Mouse (Mus musculus) kidney, adult 18-20 months (tissue): ENCODE results near the gene Slc31a2.

Experiments
- DNase-seq: peaks from one replicate; pipeline ENCODE4 v3.0.0; 2021

Gene Slc31a2

DNA sequence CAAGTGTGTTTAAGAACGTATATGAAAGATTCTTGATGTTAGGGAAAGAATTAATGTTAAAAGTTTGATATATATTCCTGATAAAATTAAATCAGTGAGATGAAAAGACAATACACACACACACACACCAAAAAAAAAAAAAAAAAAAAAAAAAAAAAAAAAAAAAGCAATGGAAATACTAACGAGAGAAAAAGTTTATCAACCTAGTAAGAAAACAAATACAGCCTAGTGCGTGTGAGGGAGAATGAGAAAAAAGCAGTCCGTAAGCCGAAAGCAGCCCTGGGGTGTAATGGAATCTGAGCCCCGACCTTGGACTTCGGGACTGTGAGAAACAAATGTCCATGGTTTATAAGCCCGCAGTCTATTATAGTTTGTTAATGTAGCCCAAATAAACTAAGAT is 23.2 kb downstream of the Slc31a2 start:
- DNase-seq: no peak

DNA sequence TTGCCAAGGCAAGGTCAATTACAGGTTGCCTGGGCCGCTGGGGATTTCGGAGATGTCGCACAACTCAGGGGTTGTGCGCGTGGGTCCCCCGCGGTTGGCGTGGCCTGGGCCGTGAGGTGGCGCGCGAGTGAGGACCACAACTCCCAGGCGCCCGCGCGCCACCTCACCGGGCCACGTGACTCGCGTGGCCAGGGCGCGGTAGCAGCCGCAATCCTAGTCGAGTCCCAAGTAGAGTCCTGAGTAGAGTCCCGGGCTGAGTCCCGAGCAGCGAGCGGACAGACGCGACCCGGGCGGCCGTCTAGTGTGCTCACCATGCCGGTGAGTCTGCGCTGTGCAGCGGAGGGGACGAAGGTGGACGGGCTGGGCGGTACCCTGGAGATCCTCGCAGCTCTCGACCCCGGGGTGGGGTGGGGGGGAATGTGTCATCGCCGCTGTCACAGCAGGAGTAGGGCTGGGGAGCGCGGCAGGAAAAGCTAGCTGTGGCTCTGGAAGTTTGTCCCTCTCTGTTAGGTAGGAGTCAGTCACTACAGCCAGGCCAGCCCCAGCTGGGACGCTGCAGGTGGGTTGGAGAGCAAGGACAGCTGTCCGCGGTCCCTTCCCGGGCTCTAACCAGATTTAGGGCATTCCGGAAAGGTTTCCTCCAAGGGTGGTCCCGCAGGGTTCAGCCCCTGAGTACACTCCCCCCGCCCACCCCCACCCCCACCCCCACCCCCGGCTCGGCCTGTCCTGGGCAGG is 24.1 kb downstream of the Slc31a2 start:
- DNase-seq: peak; percentile 86

DNA sequence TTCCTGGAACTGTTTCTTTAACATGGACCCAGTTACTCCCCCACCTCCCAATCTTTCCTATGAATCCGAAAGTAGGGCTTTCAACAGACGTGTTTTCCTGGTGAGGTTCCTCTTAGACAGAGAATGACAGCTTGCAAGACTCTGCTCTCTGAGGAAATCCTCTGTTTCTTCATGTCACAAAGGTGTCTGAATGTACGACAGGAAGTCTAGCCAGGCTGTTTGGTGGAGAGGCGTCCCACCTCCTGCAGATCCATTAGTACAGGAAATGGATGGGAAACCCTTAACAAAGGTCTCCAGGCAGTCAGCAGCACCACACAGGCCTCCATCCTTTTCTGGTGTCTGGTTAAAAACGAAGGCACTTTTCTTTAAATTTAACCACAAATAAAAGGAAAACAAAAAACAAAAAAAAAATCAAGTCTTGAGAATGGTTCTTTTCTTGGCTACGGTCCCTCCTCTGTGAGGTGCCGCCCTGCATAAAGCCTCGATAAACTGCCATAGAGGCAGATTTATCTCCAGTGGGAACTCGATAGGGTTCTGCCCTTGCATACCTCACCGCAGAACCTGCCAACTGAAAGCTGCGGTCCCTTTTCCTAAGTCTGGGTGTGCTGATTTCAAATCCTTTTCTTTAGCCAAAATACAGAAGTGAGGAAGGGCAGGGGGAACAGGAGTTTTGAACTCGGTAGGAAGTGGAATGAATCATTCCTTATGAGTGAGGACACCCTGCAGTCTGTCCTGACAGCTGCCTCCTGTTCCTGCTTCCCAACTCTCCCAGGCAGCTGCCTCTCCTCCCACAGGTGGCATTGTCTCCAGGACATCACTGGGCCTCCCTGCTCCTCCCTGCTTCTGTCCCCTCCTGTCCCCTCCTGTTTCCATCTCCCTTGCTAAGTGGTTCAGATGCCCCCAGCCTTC is 24.9 kb downstream of the Slc31a2 start:
- DNase-seq: peak; percentile 34

DNA sequence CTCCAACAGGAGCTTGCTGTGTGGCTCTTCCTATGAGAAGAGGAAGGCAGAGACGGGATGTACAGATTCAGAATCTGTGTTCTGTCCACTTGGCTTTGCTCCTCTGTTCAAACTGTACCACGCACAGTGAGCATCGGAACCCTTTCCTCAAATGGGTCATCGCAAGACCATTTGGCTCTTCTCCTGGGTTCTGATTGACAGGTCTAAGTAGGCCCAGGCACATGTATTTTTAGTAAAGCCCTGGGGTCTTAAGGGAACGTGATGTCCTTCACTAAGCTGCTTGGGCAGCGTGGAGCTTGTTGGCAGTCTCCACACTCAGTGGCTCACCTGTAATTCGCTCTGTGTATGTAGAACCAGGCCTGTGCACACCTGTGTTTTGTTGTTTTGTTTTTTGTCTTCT is 26.9 kb downstream of the Slc31a2 start:
- no peak for DNase-seq

DNA sequence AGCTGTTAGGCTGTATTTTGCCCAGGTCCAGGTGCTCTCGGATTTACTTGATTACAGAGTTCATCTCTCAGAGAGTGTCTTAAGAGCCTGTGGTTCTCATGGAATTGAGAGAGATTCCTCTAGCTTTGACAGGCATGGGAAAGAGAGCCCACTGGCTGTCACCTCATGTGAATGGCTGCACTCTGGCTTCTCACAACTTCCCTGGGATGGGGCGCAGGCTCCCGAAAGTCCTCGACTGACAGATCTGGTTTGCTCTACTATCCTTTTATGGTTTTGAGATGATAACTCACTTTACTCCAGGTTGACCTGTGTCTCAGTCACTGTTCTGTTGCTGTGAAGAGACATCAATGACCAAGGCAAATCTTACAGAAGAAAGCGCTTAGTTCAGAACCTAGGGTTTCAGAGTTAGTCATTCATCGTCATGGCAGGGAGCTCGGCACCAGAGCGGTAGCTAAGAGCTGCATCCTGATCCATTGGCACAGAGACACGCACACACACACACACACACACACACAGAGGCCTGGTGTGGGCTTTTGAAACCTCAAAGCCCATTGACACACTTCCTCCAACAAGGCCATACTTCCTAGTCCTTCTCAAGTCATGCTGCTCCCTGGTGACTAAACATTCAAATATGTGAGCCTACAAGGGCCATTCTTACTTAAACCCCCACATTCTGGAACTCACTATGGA is 28.6 kb downstream of the Slc31a2 start:
- no peak for DNase-seq

DNA sequence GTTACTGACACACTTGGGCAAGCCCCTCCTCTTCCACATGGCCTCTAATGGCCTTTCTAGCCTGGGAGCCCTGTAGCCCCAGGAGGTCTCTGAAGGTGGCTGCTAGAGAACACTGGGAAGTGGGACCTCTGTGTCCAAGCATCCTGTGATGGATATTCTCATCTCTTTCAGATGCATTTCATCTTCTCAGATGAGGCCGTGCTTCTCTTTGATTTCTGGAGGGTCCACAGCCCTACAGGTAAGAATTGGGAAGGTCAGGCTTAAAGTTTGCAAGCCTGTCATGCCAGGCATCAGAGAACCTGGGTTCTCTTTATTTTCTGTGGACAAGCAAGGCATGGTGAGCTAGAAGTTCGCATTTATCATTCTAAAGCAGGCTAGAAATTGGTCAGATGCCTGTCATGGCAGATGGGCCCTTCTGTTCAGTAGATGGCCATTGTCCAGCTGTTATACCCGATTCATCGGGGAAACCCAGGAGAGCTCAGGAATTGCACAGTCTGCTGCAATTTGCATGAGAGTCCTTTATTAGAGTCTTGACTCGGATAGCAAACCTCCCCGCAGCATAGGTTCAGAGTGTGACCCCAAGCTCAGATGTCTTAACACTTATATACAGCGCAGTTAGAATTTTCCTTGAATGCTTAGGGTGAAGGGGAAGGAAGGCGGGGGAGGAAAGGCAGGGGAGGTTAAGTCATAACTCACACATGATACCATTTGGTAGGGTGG is 30.3 kb downstream of the Slc31a2 start:
- no peak for DNase-seq

DNA sequence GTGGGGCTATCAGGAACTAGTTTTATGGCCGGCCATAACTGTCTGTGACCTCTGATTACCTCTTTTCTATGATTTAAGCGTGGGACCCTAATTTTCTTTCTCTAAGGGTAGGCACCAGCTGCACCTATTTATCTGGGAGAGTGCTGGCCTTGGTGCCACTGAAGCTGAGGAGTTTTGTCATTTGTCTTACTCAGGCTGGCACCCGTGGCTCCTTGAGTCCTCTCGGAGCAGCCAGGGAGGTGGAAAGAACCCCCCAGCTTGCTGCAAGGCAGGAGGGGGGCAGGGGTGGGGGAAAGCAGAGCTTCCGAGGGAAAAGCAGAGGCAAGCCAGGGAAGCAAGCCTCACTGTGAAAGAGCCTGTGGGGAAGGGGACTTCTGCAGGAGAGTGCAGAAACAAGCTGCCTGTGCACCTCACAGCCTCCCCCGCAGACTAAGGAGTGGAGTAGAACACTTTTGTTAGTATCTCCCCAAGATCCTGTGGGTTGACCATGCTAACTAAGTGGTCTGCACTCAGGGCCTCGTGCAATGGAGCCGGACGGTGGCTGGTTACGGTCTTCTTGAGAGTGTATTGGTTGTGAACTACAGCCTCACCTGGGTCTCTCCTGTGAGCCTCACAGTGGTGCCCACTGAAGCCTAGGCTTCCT is 31.0 kb downstream of the Slc31a2 start:
- no peak for DNase-seq

DNA sequence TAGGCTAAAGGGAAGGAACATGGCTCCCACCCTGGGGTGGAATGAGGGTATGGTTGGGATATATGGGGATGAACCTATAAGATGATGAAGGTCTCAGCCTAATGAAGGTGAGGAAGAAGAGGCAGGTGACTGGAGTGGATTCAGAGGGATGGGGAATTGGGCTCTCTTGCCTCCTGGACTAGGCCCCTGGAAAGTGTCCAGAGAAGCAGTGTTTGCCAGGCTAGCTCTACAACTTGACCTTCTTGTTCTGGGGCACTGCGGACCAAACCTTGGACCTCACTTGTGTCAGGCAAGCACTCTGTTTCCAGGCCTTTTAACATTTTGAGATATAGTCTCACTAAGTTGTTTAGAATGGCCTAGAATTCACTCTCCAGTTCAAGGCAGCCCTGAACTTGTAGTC is 32.4 kb downstream of the Slc31a2 start:
- DNase-seq: no peak

DNA sequence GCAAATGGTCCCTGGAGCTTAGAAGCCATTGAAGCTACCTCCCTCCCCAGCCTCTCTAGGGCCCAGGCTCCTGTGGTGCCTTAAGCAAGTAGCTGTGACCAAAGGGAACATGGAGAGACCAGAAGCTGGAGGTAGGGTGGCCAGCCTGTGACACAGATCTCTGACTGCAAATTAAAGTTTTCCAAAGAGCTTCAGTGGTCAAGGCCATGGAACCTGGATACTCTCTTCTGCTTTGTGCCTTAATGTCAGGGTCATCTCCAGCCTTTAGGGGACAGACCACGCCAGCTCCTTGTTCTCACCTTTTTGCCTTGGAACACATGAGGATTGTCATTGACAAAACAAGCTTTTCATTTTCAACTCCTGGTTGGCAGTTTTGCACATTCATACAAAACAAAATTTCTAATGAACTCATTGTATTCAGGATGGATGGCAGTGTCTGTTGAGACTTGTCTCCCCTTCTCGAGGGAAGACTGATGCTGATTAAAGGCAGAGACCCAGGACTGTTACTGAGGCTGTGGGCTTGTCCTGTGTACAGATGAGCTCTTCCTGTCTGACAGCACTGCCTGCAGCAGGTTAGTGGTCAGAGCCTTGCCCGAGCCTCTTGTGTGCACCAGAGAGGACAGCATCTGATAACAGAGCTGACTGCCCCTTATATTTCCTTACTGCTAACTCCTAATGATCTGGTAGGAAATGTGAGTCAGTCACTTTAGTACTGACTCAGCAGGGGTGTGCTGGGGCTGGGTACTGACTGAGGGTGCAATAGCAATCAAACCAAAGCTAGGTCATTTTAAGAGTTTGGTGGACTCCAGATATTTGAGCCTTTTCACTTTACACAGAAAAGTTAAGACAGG is 35.1 kb downstream of the Slc31a2 start:
- no peak for DNase-seq

DNA sequence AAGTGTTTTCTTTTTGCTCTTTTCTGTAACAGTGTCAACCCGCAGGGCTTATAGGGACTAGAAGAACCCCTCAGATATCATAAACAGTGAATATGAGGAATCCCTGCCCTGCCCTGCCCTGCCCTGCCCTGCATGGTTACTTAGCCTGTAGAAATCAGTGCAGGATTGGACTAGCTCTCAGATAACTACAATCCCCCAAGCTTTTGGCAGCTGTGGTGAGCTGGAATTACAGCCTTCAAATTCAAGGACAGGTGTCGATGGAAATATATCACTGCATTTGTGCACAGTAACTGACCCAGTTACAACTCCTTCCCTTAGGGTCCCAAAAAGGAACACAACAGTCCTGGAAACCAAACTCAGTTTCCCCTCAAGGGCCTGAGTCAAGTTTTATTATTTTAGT is 37.6 kb downstream of the Slc31a2 start:
- no peak for DNase-seq

DNA sequence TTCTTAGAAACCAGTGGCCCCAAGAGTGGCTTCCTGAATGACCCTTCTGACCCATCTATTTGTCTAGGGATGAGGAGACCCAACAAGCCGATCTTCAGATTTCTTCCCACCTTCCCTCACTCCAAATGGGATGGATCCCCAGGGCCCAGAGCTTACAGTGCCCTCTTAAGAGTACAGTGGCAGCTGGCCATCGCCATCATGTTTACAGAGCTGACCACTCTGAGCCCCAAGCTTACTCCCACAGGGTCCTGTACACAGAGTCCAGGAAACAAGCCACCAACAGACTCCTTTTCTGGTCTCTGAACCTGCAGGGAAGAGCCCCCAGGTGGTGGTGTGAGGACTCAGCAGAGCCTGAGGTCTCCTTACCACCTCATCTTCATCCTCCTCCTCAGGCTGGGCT is 40.4 kb downstream of the Slc31a2 start:
- no peak for DNase-seq

DNA sequence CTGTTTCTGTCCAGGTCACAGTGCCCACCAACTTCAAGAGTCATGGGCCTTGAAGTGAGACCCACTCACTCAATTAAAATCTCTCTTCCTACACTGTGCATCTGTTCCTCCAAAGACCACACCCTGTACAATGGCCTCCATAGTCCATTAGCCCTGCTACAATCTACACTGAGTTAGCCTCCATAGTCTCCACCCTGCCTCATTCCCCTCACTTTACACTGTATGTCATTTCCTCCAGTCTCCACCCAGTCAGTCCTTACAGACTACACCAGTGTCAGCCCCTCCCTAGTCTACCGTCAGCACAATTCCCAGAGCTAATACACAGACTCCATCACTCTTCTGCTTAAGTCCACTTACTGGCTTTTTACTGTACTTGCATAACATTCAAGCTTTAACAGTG is 40.9 kb downstream of the Slc31a2 start:
- no peak for DNase-seq

DNA sequence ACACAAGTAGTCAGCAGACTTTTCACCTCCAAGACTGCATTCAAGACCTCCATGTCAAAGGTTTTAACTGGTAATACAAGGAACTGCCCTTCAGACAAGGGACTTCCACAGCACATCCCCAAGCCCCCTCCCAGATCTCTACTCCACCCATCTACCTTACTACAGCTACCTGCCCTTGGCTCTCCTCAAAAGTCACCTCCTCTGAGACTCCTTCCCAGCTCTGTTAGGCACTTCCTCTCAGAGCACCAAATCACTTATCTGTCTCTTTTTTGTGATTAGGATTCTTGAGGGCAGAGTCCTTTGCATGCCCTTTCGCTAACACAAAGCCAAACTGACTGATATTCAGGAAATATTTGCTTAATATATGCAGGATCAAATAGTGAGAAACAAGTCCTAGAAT is 43.9 kb downstream of the Slc31a2 start:
- DNase-seq: no peak

DNA sequence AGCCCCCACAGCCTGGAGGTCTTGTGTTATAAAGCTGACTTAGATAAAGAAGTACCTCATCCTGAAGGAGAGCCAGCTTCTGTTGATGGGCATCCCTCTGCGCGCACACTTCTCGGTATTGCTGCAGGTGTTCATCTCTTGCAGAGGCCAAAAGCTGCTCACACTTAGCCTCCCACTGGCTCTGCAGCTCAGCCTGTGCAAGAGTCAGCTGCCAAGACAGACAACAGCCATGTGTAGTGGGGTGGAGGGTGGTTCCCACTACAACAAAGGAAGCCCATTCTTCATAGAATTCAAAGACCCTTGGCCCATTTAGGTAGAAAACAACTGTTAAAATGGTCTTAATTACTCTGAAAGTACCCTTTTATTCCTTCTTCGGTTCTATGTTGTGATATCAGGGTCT is 44.5 kb downstream of the Slc31a2 start:
- no peak for DNase-seq

DNA sequence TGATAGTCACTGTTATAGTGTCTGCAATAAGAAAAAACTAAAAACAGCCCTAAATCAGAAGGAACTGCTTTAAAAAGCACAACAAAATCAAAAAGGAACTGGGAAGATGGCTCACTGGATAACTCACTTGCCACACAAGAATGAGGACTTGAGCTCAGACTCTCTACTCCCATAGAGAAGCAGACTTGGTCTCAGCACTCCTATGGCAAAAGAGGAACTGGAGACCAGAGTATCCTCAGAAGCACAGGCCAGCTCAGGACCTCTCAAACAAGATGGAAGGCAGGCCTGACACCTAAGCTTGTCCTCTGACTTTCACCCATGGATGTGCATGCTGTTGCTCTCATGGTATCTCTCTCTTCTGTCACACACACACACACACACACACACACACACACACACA is 46.0 kb downstream of the Slc31a2 start:
- DNase-seq: no peak

DNA sequence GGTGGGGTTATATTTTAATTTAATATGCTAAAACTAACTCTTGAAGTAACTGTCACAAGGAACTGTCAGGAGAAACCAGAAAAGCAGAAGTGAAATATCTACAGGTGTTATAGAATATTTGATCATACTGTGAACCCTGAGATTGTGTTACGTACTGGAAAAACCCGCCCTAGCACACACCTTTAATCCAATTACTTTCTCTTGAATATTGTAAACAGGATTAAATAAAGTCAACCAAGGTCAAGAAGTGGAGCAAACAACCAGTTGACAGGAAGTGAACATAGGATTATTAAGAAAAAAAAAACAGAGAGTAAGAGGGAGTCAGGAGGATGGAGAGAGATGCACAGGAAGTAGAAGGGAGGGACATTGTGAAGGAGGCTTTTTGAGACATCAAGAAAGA is 50.5 kb downstream of the Slc31a2 start:
- no peak for DNase-seq

DNA sequence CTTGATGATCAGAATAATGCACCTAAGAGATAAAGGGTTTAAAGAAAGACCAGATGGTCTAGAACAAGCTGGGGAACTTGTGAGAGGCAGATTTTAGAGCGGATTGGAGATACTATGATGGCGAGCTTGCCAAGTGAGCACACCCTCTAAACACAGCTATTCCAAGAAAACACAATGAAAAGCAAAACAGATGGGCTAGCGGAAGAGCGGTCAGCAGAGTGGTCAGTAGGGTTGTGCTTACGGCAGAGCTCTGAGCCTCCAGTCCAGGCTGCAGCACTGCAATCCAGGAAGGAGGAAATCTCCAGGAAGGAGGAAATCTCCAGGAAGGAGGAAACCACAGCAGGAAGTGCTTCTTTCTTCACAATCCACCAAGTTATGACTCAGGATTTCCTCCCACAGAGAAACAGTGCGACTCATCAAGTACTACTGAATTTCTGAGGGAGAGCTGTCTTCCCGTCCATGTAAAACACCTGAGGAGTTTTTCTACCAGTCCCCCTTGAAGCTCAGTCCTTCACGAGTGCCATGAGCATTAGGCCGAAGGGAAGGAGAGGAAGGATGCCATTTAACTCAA is 51.4 kb downstream of the Slc31a2 start:
- DNase-seq: no peak

DNA sequence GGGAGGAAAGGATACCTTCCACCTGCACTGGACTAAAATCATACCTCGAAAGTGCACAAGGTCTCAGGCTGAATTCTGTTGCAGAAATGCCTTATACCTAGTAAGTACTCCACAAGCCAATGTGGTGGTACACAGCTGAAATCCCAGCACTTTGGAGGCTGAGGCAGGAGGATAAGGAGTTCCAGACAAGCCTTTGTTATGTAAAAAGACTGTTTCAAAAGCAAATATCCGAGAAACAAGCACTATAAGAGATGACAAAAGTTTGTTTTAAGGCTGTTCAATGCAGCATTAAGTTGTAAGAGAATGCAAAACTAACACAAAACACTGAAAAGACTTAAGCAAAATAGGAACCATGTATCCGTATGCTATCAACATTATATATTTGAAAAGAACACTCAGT is 52.2 kb downstream of the Slc31a2 start:
- no peak for DNase-seq

DNA sequence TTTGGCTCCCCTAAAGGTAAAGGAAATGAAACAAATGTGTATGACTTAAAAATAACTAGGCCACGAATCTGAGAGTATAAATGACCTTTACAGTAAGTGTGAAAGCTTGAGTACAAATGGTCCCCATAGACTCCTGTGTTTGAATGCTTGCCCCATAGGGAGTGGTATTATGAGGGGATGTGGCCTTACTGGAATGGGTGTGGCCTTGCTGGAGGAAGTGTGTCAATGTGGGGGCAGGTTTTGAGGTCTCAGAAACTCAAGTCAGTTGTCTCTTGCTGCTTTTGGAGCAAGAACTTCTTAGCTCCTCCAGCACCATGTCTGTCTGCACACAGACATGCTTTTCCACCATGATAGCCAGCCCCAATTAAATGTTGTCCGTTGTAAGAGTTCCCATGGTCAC is 54.1 kb downstream of the Slc31a2 start:
- no peak for DNase-seq

DNA sequence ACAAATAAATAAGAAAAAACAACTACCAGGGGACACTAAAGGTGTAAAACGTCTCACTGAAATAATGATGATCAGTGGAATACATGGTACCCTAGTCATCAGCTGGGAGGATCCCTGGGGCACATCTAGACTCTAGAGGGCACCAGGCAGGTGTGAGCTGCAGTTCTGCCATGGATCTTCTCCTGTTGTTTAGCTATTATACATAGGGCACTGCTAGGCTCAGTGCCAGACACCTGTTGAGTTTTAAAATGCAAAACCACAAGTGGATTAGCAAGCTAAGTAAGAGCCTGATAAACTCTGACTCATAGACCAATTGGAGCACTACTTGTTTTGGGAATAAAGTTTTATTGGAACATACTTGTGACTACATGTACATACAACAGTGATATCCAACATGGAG is 55.9 kb downstream of the Slc31a2 start:
- DNase-seq: no peak

DNA sequence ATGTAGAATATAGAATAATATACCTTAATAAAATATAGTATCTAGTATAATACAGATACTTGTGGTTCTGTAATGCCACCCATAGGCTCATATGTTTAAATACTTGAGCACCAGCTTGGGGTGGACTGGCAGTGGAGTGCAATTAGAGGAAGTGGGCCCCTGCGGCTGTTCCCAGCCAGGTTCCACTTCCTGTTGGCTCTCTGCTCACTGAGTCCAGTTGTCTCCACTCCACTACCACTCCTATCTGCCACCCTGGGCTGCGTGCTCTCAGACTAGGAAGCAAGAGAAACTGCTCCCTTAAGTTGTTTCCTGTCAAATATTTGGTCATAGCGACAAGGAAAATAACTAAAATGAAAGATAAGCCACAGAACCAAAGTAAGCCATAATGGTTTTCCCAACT is 60.3 kb downstream of the Slc31a2 start:
- no peak for DNase-seq
